ENCODE assay signal across 9 mouse cellular contexts in genomic region chr7:80857181-80857580, GRCm38 (mm10). TPM values are rescaled to one million over a fixed set of nuclear protein-coding genes. Genes with fewer than 3 reads are reported as not detected.
DNase-seq lines count a peak whose midpoint lies in the region; ATAC-seq and TF ChIP-seq lines count a peak whose summit lies in the region.
"Had no signal": no experiment of that assay in that cellular context is flagged by ENCODE, and none has a peak within 500 bp of the region (broad histone marks: within the 10 kb centered on the region; RNA-seq: fewer than 3 reads in every experiment).

No protein-coding gene starts in this region.

- no peaks in the 10 kb centered on the region for H3K4me1 ChIP-seq in intestine, postnatal 0 days (replicated peaks; ENCODE audit: control insufficient read depth, insufficient read depth, low read length)
- H3K4me1 ChIP-seq in intestine, embryonic 16.5 days (ENCODE audit: control insufficient read depth, insufficient read depth, low read length), result peaks cover 6% of the 10 kb centered on the region; the same call in 1 of the 2 replicates
- H3K4me1 ChIP-seq in midbrain, postnatal 0 days (ENCODE audit: insufficient read depth, low read length), result no peaks in the 10 kb centered on the region
- no peaks in the 10 kb centered on the region for H3K4me1 ChIP-seq in stomach, postnatal 0 days (replicated peaks; ENCODE audit: control insufficient read depth, insufficient read depth)

- TF ChIP-seq CTCF in intestine, postnatal 0 days (IDR thresholded peaks at IDR 0.05; ENCODE audit: low read depth), result peak; percentile 91
- peak; percentile 83 for TF ChIP-seq CTCF in midbrain, postnatal 0 days (IDR thresholded peaks at IDR 0.05)
- TF ChIP-seq CTCF in stomach, postnatal 0 days (IDR thresholded peaks at IDR 0.05; ENCODE audit: low read depth), result peak; percentile 91

- no peaks in the 10 kb centered on the region for H3K36me3 ChIP-seq in intestine, postnatal 0 days (ENCODE audit: control insufficient read depth, insufficient read depth)
- no peaks in the 10 kb centered on the region for H3K36me3 ChIP-seq in intestine, embryonic 16.5 days (ENCODE audit: control insufficient read depth, insufficient read depth, low read length)
- H3K36me3 ChIP-seq in midbrain, postnatal 0 days (ENCODE audit: insufficient read depth, low read length), result no peaks in the 10 kb centered on the region
- no peaks in the 10 kb centered on the region for H3K36me3 ChIP-seq in stomach, postnatal 0 days (ENCODE audit: control insufficient read depth, insufficient read depth, low read length)
- H3K36me3 ChIP-seq: embryonic facial prominence, embryonic 13.5 days had no signal

- no peaks in the 10 kb centered on the region for H3K9me3 ChIP-seq in intestine, postnatal 0 days (ENCODE audit: control insufficient read depth)
- H3K9me3 ChIP-seq in intestine, embryonic 16.5 days (ENCODE audit: control insufficient read depth, low read length), result no peaks in the 10 kb centered on the region; the same call in 1 of the 2 replicates
- no peaks in the 10 kb centered on the region for H3K9me3 ChIP-seq in midbrain, postnatal 0 days (ENCODE audit: low read length)
- no peaks in the 10 kb centered on the region for H3K9me3 ChIP-seq in stomach, postnatal 0 days (ENCODE audit: control insufficient read depth, low read length)
- H3K9me3 ChIP-seq: embryonic facial prominence, embryonic 13.5 days had no signal

- no peak for ATAC-seq in intestine, postnatal 0 days
- no peak for ATAC-seq in intestine, embryonic 16.5 days
- ATAC-seq in midbrain, postnatal 0 days (ENCODE audit: low FRiP score), result no peak
- peak; percentile 48; the same call in 1 of the 2 replicates for ATAC-seq in stomach, postnatal 0 days (ENCODE audit: low FRiP score, low TSS enrichment)

- DNase-seq in adrenal gland, adult 8-10 months, result peak; percentile 59
- peak; percentile 83 for DNase-seq in embryo, embryonic 11 days
- DNase-seq in heart, postnatal 10 days, result peak; percentile 85 to 90
- DNase-seq in left cerebral cortex, adult 11 months (ENCODE audit: low spot score), result peak; percentile 70
- peak; percentile 84 for DNase-seq in midbrain, postnatal 0 days (ENCODE audit: low spot score)
- DNase-seq in stomach, postnatal 0 days (ENCODE audit: low spot score), result peak; percentile 87

- no peak for TF ChIP-seq EP300 in stomach, postnatal 0 days (optimal IDR thresholded peaks at IDR 0.05)

- no peaks in the 10 kb centered on the region for H3K27me3 ChIP-seq in intestine, postnatal 0 days (replicated peaks; ENCODE audit: control insufficient read depth, insufficient read depth, low read length)
- H3K27me3 ChIP-seq in intestine, embryonic 16.5 days (replicated peaks; ENCODE audit: control insufficient read depth, insufficient read depth, low read length), result no peaks in the 10 kb centered on the region
- no peaks in the 10 kb centered on the region for H3K27me3 ChIP-seq in midbrain, postnatal 0 days (ENCODE audit: insufficient read depth, low read length)
- H3K27me3 ChIP-seq in stomach, postnatal 0 days (ENCODE audit: control insufficient read depth, insufficient read depth, low read length), result no peaks in the 10 kb centered on the region
- H3K27me3 ChIP-seq: embryonic facial prominence, embryonic 13.5 days had no signal

- H3K27ac ChIP-seq in intestine, postnatal 0 days (ENCODE audit: low read depth, low read length), result no peak overlapping the region
- H3K27ac ChIP-seq in intestine, embryonic 16.5 days (ENCODE audit: low read length), result no peak overlapping the region
- H3K27ac ChIP-seq in midbrain, postnatal 0 days (ENCODE audit: low read depth, low read length), result no peak overlapping the region
- H3K27ac ChIP-seq in stomach, postnatal 0 days (replicated peaks), result no peak overlapping the region
- H3K27ac ChIP-seq: embryonic facial prominence, embryonic 13.5 days had no signal

- intact Hi-C loops in heart, postnatal 10 days (cut with DNase I), result loop anchor here (1.0 to 5.0 kb wide), 2 partner anchors 205 to 298 kb away; no protein-coding TSS in a partner anchor

- H3K9ac ChIP-seq in intestine, postnatal 0 days (ENCODE audit: low read depth, low read length), result no peak overlapping the region
- no peak overlapping the region for H3K9ac ChIP-seq in intestine, embryonic 16.5 days (ENCODE audit: low read depth, low read length)
- H3K9ac ChIP-seq in midbrain, postnatal 0 days (replicated peaks; ENCODE audit: low read length, poor library complexity, severe bottlenecking), result no peak overlapping the region
- H3K9ac ChIP-seq in stomach, postnatal 0 days (ENCODE audit: low read length), result no peak overlapping the region
- H3K9ac ChIP-seq: embryonic facial prominence, embryonic 13.5 days had no signal

- H3K4me3 ChIP-seq in intestine, postnatal 0 days (ENCODE audit: low read depth, low read length), result no peak overlapping the region
- no peak overlapping the region for H3K4me3 ChIP-seq in intestine, embryonic 16.5 days (ENCODE audit: low read length)
- H3K4me3 ChIP-seq in midbrain, postnatal 0 days (ENCODE audit: low read depth, low read length), result no peak overlapping the region
- H3K4me3 ChIP-seq in stomach, postnatal 0 days (ENCODE audit: low read depth, low read length), result no peak overlapping the region
- H3K4me3 ChIP-seq: embryonic facial prominence, embryonic 13.5 days had no signal

- no peak overlapping the region for H3K4me2 ChIP-seq in intestine, postnatal 0 days (replicated peaks; ENCODE audit: low read depth)
- H3K4me2 ChIP-seq in intestine, embryonic 16.5 days (ENCODE audit: low read depth, low read length), result no peak overlapping the region
- no peak overlapping the region for H3K4me2 ChIP-seq in midbrain, postnatal 0 days (ENCODE audit: low read depth, low read length, poor library complexity, severe bottlenecking)
- H3K4me2 ChIP-seq in stomach, postnatal 0 days (replicated peaks; ENCODE audit: low read depth), result no peak overlapping the region
- H3K4me2 ChIP-seq: embryonic facial prominence, embryonic 13.5 days had no signal

- WGBS in intestine, postnatal 0 days, result 18% methylated on average over 6 of the region's 6 CpGs
- 19% methylated on average over 6 of the region's 6 CpGs for WGBS in intestine, embryonic 16.5 days
- WGBS in midbrain, postnatal 0 days, result 21% methylated on average over 6 of the region's 6 CpGs
- WGBS in stomach, postnatal 0 days, result 22% methylated on average over 6 of the region's 6 CpGs

RNA-seq across cellular contexts. Expression of gene Zscan2, which starts 3.5 kb away (rescaled TPM):
- polyA plus RNA-seq in intestine, postnatal 0 days (2015; fragmentation: Nextera tagmentation; extraction: Ambion mirVana), result 0.68 and 0.80 TPM in 2 replicates
- 1.4 TPM in 2 replicates for polyA plus RNA-seq in intestine, embryonic 16.5 days (2015; fragmentation: Nextera tagmentation; extraction: Ambion mirVana)
- total RNA-seq in adrenal gland, adult 8-10 months (2022), result 10 to 100 TPM in 2 of 4 experiments, 1 to 10 TPM in 2; 6.3 to 10.4 (median 9.7) TPM
- 1 to 10 TPM; 8.0 to 9.6 TPM for total RNA-seq in heart, postnatal 10 days (2021)
- 18.2 and 22.4 TPM in 2 replicates for total RNA-seq in midbrain, postnatal 0 days (2014; rRNA removed)
- polyA plus RNA-seq in midbrain, postnatal 0 days (2015; fragmentation: Nextera tagmentation; extraction: Ambion mirVana), result 2.7 TPM in 2 replicates
- polyA plus RNA-seq in stomach, postnatal 0 days (2015; fragmentation: Nextera tagmentation; extraction: Ambion mirVana), result 0.63 and 0.76 TPM in 2 replicates

RNA-seq across cellular contexts. Expression of gene Iqgap1, which starts 31.4 kb away (rescaled TPM):
- polyA plus RNA-seq in intestine, postnatal 0 days (2015; fragmentation: Nextera tagmentation; extraction: Ambion mirVana), result 32.3 and 34.1 TPM in 2 replicates
- 64.3 and 66.2 TPM in 2 replicates for polyA plus RNA-seq in intestine, embryonic 16.5 days (2015; fragmentation: Nextera tagmentation; extraction: Ambion mirVana)
- 100 to 1,000 TPM in 2 of 4 experiments, 10 to 100 TPM in 2; 82.6 to 138 (median 109) TPM for total RNA-seq in adrenal gland, adult 8-10 months (2022)
- 10 to 100 TPM; 74.3 to 74.9 TPM for total RNA-seq in heart, postnatal 10 days (2021)
- 20.6 and 31.0 TPM in 2 replicates for total RNA-seq in midbrain, postnatal 0 days (2014; rRNA removed)
- polyA plus RNA-seq in midbrain, postnatal 0 days (2015; fragmentation: Nextera tagmentation; extraction: Ambion mirVana), result 11.3 and 12.3 TPM in 2 replicates
- 52.8 and 58.0 TPM in 2 replicates for polyA plus RNA-seq in stomach, postnatal 0 days (2015; fragmentation: Nextera tagmentation; extraction: Ambion mirVana)

RNA-seq across cellular contexts. Expression of gene Wdr73, which starts 43.9 kb away (rescaled TPM):
- polyA plus RNA-seq in intestine, postnatal 0 days (2015; fragmentation: Nextera tagmentation; extraction: Ambion mirVana), result 9.3 and 9.6 TPM in 2 replicates
- 27.8 and 33.4 TPM in 2 replicates for polyA plus RNA-seq in intestine, embryonic 16.5 days (2015; fragmentation: Nextera tagmentation; extraction: Ambion mirVana)
- total RNA-seq in adrenal gland, adult 8-10 months (2022), result 10 to 100 TPM; 18.4 to 26.8 (median 24.0) TPM
- 10 to 100 TPM in 1 of 2 experiments, 1 to 10 TPM in 1; 7.9 to 10.6 TPM for total RNA-seq in heart, postnatal 10 days (2021)
- 33.2 and 58.1 TPM in 2 replicates for total RNA-seq in midbrain, postnatal 0 days (2014; rRNA removed)
- polyA plus RNA-seq in midbrain, postnatal 0 days (2015; fragmentation: Nextera tagmentation; extraction: Ambion mirVana), result 34.7 and 35.0 TPM in 2 replicates
- 16.8 and 16.9 TPM in 2 replicates for polyA plus RNA-seq in stomach, postnatal 0 days (2015; fragmentation: Nextera tagmentation; extraction: Ambion mirVana)

RNA-seq across cellular contexts. Expression of gene Nmb, which starts 47.7 kb away (rescaled TPM):
- polyA plus RNA-seq in intestine, postnatal 0 days (2015; fragmentation: Nextera tagmentation; extraction: Ambion mirVana), result 2.1 and 2.8 TPM in 2 replicates
- polyA plus RNA-seq in intestine, embryonic 16.5 days (2015; fragmentation: Nextera tagmentation; extraction: Ambion mirVana), result 3.9 and 4.1 TPM in 2 replicates
- 1 to 10 TPM; 2.7 to 6.5 (median 3.4) TPM for total RNA-seq in adrenal gland, adult 8-10 months (2022)
- total RNA-seq in heart, postnatal 10 days (2021), result 1 to 10 TPM; 2.1 to 6.4 TPM
- total RNA-seq in midbrain, postnatal 0 days (2014; rRNA removed), result 13.0 and 14.3 TPM in 2 replicates
- 9.4 and 10.1 TPM in 2 replicates for polyA plus RNA-seq in midbrain, postnatal 0 days (2015; fragmentation: Nextera tagmentation; extraction: Ambion mirVana)
- 1.9 and 3.3 TPM in 2 replicates for polyA plus RNA-seq in stomach, postnatal 0 days (2015; fragmentation: Nextera tagmentation; extraction: Ambion mirVana)
